Mouse (Mus musculus): ENCODE results near the gene Zfp72. TPM values are rescaled to one million over a fixed set of nuclear protein-coding genes. Genes with fewer than 3 reads are reported as not detected.

Gene Zfp72
- polyA plus RNA-seq (2016; fragmentation: Nextera tagmentation; extraction: Ambion mirVana), result 4.4 and 5.1 TPM in 2 replicates

DNA sequence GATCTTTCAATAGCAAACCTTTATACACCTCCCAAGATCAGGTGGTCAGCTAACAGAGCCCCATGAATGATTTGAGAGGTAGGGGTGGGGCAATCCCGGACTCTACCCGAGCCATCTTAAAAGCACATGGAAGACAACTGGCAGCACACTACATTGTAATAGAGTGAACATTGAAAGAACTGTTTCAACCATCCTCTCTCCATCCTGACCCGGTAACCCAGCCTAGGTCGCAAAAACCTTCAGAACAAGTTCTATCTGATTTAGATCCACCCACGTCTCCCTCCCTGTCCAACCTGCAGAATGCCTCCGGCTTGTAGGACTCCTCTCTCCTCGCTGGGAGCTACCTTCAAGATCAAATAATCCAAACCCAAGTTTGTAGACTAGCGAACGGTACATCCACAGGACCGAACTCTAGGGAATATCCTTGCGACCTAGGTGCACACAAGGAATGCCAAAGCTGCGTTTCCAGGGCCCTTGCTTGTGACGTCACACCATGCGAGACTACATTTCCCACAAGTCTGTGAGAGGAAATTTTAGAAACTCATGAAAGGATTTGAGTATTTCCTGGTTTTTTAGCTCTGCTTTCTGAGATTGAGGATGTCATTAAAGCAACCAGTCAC lies at the start of gene Zfp72:
Gene Zfp72 (minus strand): TSS at position 466 of the 620 bp plus-strand sequence.
- H3K9me3 ChIP-seq, result no peaks in the 10 kb centered on the region
- peak; percentile 94 for ATAC-seq (ENCODE audit: low FRiP score, low read depth)
- H3K4me1 ChIP-seq, result no peaks in the 10 kb centered on the region
- under 1% methylated on average over 14 of the region's 14 CpGs for WGBS
- H3K27me3 ChIP-seq (replicated peaks), result no peaks in the 10 kb centered on the region
- H3K4me3 ChIP-seq, result peak within 1 kb of the TSS; percentile 58
- peak within 1 kb of the TSS; percentile 57 for H3K4me2 ChIP-seq (replicated peaks)
- no peaks in the 10 kb centered on the region for H3K36me3 ChIP-seq
- H3K9ac ChIP-seq, result peak within 1 kb of the TSS; percentile 42
- H3K27ac ChIP-seq, result no peak within 1 kb of the TSS

DNA sequence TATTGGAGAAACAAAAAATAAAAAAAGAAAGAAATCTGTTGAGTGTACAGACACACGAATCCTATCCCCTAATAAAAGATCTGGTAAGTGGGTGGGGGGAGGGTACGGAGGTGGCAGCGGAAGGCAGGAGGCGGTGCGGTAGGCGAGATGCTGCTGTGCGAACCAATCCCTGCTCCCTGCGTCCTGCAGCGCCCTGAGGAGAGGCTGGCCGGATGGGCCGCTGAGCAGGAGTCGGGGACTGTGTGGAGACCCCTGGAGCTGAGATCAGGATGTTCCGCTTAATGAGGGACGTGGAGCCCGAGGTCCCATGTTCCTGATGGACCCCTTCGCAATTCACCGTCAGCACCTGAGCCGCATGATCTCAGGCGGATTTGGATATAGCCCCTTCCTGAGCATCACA lies 49.3 kb upstream of the Zfp72 start:
- H3K4me2 ChIP-seq (replicated peaks), result 0 out of 2 replicates have a peak overlapping the region, but pooled peaks have one; percentile 14
- H3K9me3 ChIP-seq, result peaks cover 48% of the 10 kb centered on the region
- H3K36me3 ChIP-seq, result peaks cover 24% of the 10 kb centered on the region
- H3K4me1 ChIP-seq, result no peaks in the 10 kb centered on the region
- H3K4me3 ChIP-seq, result no peak overlapping the region
- ATAC-seq (ENCODE audit: low FRiP score, low read depth), result no peak
- H3K27me3 ChIP-seq (replicated peaks), result no peaks in the 10 kb centered on the region
- WGBS, result 27% methylated on average over 19 of the region's 19 CpGs
- no peak overlapping the region for H3K9ac ChIP-seq
- no peak overlapping the region for H3K27ac ChIP-seq

DNA sequence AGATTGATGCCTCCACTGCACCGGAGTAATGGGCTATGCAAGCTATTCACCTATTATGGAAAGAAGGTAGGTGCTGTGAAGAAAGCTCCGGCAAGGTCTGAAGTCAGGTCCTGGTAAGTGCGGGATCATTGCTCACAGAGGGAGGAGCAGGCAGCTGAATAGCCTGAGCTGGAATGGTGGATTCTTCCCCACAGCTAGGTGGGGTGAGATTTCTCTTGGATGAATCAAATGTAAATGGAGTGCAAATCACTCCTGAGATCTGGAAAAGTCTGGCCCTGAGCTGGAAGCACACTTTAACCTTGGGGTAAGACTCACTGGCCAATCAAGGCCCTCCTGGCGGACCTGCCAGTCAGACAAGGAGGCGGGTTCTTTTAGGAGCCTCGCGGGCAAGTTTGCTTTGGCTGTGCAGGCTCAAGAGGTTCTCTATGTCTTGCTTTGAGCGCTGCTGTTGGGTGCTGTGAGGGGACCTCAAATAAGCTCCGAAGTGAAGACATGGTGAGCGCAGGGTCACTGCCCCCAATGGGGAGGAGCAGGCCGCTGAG lies 8.7 kb upstream of the Zfp72 start, which contains the start of gene Ftl1-ps1:
Gene Ftl1-ps1 (plus strand): TSS at position 397 of the 542 bp plus-strand sequence.
- Histone ChIP-seq H3K4me3 (no peak within 1 kb of the TSS), H3K9ac (no peak within 1 kb of the TSS), H3K4me2 (replicated peaks) (peak within 1 kb of the TSS; percentile 38), H3K4me1 (no peaks in the 10 kb centered on the region), H3K36me3 (no peaks in the 10 kb centered on the region), H3K27ac (no peak within 1 kb of the TSS), H3K9me3 (no peaks in the 10 kb centered on the region), H3K27me3 (replicated peaks) (no peaks in the 10 kb centered on the region)
- no peak for ATAC-seq (ENCODE audit: low FRiP score, low read depth)
- 11% methylated on average over 11 of the region's 11 CpGs for WGBS

DNA sequence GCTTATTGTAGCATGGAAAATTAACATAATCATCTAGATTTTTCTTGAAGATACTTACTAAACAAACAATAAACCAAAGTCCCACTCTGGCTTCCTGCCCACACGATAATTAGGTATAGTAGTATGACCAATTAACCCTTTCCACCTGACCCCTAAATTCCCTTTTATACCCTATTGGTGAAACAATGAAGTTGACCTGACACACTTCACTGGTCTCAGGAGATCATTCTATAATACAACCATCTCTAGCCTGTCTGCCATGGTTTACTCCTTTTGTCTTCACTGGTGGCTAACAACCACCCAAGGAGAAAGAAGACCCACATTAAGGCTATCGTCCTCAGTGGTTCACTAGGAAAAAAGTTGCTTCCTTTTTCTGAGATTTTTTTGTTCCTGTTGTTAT lies 520 bp upstream of the Zfp72 start:
- no peak overlapping the region for H3K4me2 ChIP-seq (replicated peaks)
- no peak overlapping the region for H3K9ac ChIP-seq
- H3K27ac ChIP-seq, result no peak overlapping the region
- H3K27me3 ChIP-seq (replicated peaks), result no peaks in the 10 kb centered on the region
- no peaks in the 10 kb centered on the region for H3K4me1 ChIP-seq
- no peaks in the 10 kb centered on the region for H3K36me3 ChIP-seq
- peak; percentile 42; the same call in 1 of the 2 replicates for ATAC-seq (ENCODE audit: low FRiP score, low read depth)
- H3K9me3 ChIP-seq, result no peaks in the 10 kb centered on the region
- WGBS, result 80% methylated on average over 2 of the region's 2 CpGs
- no peak overlapping the region for H3K4me3 ChIP-seq

DNA sequence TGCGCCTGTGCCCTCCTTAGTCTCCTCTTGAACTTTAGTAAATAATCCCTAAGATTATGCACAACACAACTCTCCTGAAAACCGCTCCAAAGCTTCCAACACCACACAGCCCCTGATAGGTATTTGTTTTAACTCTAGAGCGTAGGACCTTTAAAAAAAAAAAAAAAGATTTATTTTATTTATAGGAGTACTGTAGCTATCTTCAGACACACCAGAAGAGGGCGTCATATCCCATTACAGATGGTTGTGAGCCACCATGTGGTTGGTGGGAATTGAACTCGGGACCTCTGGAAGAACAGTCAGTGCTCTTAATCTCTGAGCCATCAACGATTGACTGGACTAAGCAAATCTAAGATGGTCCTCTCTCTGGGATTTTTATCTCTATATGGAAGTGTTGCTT lies 906 bp downstream of the Zfp72 start:
- Histone ChIP-seq H3K27ac (no peak overlapping the region), H3K9me3 (no peaks in the 10 kb centered on the region), H3K4me2 (replicated peaks) (peak overlapping the region; percentile 57), H3K36me3 (no peaks in the 10 kb centered on the region), H3K4me3 (no peak overlapping the region), H3K4me1 (no peaks in the 10 kb centered on the region), H3K27me3 (replicated peaks) (no peaks in the 10 kb centered on the region), H3K9ac (no peak overlapping the region)
- 71% methylated on average over 6 of the region's 6 CpGs for WGBS
- ATAC-seq (ENCODE audit: low FRiP score, low read depth), result 0 out of 2 replicates have a peak, but pooled peaks have one; percentile 6

DNA sequence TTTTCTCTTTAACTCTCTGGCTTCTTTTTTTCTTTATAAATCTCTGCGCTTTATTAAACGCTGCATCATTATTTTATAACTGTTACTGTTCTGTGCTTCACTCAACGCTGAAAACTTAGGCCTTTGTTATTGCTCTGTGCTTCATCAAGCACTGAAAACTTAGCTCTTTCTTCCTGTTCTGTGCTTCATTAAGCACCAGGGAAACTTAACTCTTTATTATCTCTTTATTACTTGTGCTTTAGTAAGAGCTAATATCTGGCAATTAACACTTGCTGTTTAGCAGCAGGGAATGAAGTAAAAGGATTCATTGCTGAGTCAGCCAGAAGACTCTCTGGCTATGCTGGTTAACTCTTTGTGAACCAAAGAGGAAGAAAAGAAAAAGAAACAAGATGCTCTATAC lies 8.3 kb downstream of the Zfp72 start:
- H3K9me3 ChIP-seq, result no peaks in the 10 kb centered on the region
- H3K4me2 ChIP-seq (replicated peaks), result no peak overlapping the region
- WGBS, result 19% methylated on average over 3 of the region's 3 CpGs
- no peak overlapping the region for H3K4me3 ChIP-seq
- 0 out of 2 replicates have a peak, but pooled peaks cover 8% of the 10 kb centered on the region for H3K4me1 ChIP-seq
- H3K36me3 ChIP-seq, result no peaks in the 10 kb centered on the region
- no peak overlapping the region for H3K27ac ChIP-seq
- 0 out of 2 replicates have a peak, but pooled peaks have one; percentile 25 for ATAC-seq (ENCODE audit: low FRiP score, low read depth)
- no peaks in the 10 kb centered on the region for H3K27me3 ChIP-seq (replicated peaks)
- no peak overlapping the region for H3K9ac ChIP-seq

DNA sequence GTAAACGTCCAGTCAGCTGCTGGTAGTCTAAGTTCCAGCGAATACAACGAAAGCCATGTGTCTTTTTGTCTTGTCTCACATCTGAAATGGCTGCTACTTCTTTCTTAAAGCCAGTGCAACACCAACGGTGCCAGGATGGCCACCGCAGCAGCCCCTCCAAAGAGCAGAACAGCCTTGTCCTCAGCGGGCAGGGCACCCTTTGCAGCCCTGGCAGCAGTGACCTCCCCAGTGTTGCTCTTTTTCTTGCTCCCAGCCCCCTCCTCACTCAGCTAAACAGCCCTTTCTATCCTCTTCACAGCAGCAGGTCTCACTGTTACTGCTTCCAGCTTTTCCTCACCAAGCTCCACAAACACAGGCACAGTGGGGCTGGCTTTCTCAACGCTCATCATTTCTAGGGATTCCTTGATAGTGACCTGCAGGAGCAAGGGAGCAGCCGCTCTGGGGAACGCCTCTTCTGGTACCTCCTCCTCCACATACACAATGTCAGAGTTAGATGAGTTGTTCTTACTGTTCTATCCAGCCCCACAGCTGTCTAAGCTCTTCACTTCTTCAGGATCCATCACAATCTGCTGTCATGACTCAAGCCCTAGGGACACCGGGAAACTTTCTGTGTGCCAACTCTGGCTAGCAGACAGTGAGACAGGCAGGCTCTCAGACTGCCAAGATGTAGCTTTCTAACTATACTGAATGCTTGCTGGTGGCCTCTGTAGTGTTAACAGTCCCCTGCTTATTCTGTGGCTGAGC lies 8.9 kb downstream of the Zfp72 start:
- Histone ChIP-seq H3K4me1 (0 out of 2 replicates have a peak, but pooled peaks cover 8% of the 10 kb centered on the region), H3K4me2 (replicated peaks) (no peak overlapping the region), H3K9ac (no peak overlapping the region), H3K27me3 (replicated peaks) (no peaks in the 10 kb centered on the region), H3K4me3 (no peak overlapping the region), H3K36me3 (no peaks in the 10 kb centered on the region), H3K27ac (no peak overlapping the region), H3K9me3 (no peaks in the 10 kb centered on the region)
- ATAC-seq (ENCODE audit: low FRiP score, low read depth), result no peak
- WGBS, result 48% methylated on average over 10 of the region's 10 CpGs

DNA sequence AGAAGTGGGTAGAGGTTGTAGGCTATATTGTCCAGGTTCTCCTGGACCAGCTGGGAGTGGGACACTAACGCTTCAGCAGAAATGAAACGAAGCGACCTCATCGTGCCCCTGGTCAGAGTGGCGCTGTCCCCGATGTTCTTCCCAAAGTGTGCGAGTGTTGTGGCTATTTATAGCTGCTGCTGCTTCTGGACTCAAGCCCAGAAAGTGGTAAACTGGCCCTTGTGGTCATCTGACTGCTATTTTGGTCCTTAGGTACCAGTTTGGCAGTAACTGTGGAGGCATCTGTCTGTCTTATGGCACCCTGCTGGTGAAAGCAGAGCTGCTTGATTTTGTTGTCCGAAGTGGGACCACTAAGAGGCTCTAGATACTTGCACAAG lies 26.8 kb downstream of the Zfp72 start, which contains the start of gene Lrrc14b:
Gene Lrrc14b (minus strand): TSS at position 147 of the 377 bp plus-strand sequence.
- Histone ChIP-seq H3K9ac (no peak within 1 kb of the TSS), H3K4me2 (replicated peaks) (no peak within 1 kb of the TSS), H3K36me3 (peaks cover 16% of the 10 kb centered on the region), H3K27ac (no peak within 1 kb of the TSS), H3K4me1 (no peaks in the 10 kb centered on the region), H3K4me3 (no peak within 1 kb of the TSS), H3K27me3 (replicated peaks) (no peaks in the 10 kb centered on the region), H3K9me3 (no peaks in the 10 kb centered on the region)
- 91% methylated on average over 8 of the region's 8 CpGs for WGBS
- ATAC-seq (ENCODE audit: low FRiP score, low read depth), result no peak

DNA sequence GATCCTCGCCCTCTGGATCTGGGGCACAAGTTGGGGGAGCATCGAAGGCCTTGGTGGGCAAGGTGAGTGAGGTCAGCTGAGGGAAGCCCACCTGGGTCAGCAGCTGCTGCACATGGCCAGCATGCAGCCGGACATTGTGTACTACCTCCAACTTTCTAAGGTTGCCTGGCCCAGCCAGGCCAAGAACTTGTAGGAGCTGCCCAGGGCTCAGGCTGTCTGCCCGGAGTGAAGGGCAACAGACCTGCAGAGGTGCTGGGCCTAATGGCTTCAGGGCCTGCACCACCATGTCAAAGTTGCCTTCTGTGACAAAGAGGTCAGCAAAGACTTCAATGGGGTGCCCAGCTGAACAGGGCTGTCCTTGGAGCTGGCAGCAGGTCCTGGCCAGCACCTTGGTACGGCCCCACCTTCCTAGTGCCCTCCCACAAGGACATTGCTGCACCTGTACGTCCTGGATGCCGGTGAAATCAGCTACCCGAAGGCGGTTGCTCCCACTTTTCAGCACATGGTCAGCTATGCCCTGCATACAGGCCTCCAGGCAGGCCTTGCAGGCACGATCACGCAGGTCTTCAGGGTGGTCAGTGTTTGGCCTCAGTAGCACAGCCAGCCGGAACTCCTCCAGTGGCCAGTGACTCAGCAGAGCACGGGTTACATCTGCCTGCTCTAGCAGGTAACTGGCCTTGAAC lies 27.3 kb downstream of the Zfp72 start:
- H3K27ac ChIP-seq, result no peak overlapping the region
- 0 out of 2 replicates have a peak, but pooled peaks have one; percentile 28 for ATAC-seq (ENCODE audit: low FRiP score, low read depth)

DNA sequence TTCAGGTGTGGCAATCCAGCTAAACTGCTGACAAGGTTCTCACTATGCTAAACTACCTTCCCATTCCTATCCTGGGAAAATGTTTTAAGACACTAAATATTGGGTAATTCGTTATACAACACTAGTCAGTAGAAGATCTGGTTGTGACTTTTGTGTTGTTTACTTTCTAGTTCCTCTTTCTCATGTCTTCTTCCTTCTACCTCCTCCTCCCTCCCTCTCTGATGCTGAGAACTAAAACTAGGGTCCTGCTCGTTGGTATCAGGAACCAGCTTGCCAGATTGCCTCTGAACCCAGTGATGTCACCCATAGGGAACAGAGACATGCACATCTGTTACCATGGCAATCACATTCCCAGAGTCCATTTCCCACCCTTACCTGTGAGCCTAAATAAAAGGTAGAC lies 28.4 kb downstream of the Zfp72 start:
- WGBS, result 79% methylated on average over 2 of the region's 2 CpGs
- Histone ChIP-seq H3K4me3 (no peak overlapping the region), H3K4me2 (replicated peaks) (no peak overlapping the region), H3K27me3 (replicated peaks) (no peaks in the 10 kb centered on the region), H3K36me3 (peaks cover 25% of the 10 kb centered on the region), H3K4me1 (no peaks in the 10 kb centered on the region), H3K9ac (no peak overlapping the region), H3K9me3 (no peaks in the 10 kb centered on the region), H3K27ac (no peak overlapping the region)
- no peak for ATAC-seq (ENCODE audit: low FRiP score, low read depth)

More for the DNA sequence above, 27.3 kb downstream of the Zfp72 start:
- no peaks in the 10 kb centered on the region for H3K9me3 ChIP-seq
- peaks cover 21% of the 10 kb centered on the region for H3K36me3 ChIP-seq
- no peaks in the 10 kb centered on the region for H3K4me1 ChIP-seq
- WGBS, result 91% methylated on average over 13 of the region's 13 CpGs
- H3K27me3 ChIP-seq (replicated peaks), result no peaks in the 10 kb centered on the region
- H3K4me2 ChIP-seq (replicated peaks), result no peak overlapping the region
- no peak overlapping the region for H3K4me3 ChIP-seq
- H3K9ac ChIP-seq, result no peak overlapping the region

DNA sequence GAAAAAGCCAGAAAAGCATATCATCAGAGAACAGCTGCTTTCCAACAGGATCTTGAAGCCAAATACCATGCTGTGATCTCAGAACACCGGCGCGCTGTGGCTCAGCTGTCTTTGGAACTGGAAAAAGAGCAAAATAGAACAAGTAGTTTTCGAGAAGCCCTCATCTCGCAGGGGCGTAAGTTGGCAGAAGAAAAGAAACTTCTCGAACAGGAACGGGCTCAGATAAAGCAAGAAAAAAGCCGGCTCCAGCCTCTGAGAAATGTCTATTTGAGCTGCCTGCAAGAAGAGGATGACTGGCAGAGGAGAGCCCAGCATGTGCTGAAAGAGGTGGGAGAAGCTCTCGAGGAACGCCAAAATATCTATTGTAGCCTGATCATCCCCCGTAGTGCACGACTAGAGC lies 34.1 kb downstream of the Zfp72 start:
- H3K9me3 ChIP-seq, result no peaks in the 10 kb centered on the region
- no peak for ATAC-seq (ENCODE audit: low FRiP score, low read depth)
- H3K4me2 ChIP-seq (replicated peaks), result no peak overlapping the region
- no peak overlapping the region for H3K4me3 ChIP-seq
- no peak overlapping the region for H3K27ac ChIP-seq
- no peaks in the 10 kb centered on the region for H3K4me1 ChIP-seq
- H3K27me3 ChIP-seq (replicated peaks), result no peaks in the 10 kb centered on the region
- H3K9ac ChIP-seq, result no peak overlapping the region
- 97% methylated on average over 13 of the region's 13 CpGs for WGBS
- peaks cover 47% of the 10 kb centered on the region for H3K36me3 ChIP-seq

DNA sequence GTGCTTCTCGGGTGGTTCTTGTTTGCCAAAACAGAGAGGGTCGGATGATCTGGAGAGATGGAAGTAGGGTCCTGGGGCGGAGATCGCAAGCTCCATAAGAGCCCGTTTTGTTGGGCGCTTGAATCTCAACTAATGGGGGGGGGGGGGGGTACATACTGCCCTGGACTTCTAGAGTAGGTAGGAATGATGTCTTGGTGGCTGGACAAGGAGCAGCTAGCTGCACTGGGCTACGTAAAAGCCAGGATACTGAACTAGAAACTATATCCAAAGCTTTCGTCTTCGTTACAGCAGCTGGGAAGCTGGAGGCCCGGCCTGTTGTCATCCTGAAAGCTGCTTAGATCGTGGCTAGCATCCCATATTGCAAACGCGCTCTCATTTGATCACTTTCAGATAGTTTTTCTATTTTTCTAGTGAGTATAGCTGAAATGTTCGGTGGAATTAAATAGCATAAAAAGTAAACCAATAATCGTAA lies 40.2 kb downstream of the Zfp72 start:
- H3K27me3 ChIP-seq (replicated peaks), result no peaks in the 10 kb centered on the region
- peaks cover 14% of the 10 kb centered on the region for H3K36me3 ChIP-seq
- H3K4me2 ChIP-seq (replicated peaks), result peak overlapping the region; percentile 63
- no peak overlapping the region for H3K27ac ChIP-seq
- H3K9ac ChIP-seq, result peak overlapping the region; percentile 80
- H3K9me3 ChIP-seq, result no peaks in the 10 kb centered on the region
- peak; percentile 66 for ATAC-seq (ENCODE audit: low FRiP score, low read depth)
- H3K4me3 ChIP-seq, result peak overlapping the region; percentile 75
- H3K4me1 ChIP-seq, result peaks cover 14% of the 10 kb centered on the region
- 3% methylated on average over 15 of the region's 15 CpGs for WGBS
